Mouse (Mus musculus) hematopoietic stem cell, adult 5-6 weeks (primary cell): ENCODE data around the gene Zbtb26. TPM values are rescaled to one million over a fixed set of nuclear protein-coding genes. Genes with fewer than 3 reads are reported as not detected.

Experiments used
- ATAC-seq, 2 experiments: fragments of 125-278 bp in 1 of 2; replicated peaks in 1 of 2; 2 replicates each; pipeline ENCODE4 v1.8.0; 2016 to 2017; ENCODE audit warnings: inconsistent platforms in 2 of 2, mild to moderate bottlenecking in 2 of 2, moderate number of reproducible peaks in 2 of 2, low read depth in 1 of 2, moderate TSS enrichment in 1 of 2; ENCODE audit not compliant: low FRiP score in 2 of 2, poor library complexity in 2 of 2, severe bottlenecking in 2 of 2, insufficient read depth in 1 of 2, low TSS enrichment in 1 of 2
- total RNA-seq: library from RNA; stranded (forward); fragments of 172-1452, 232-1000 nt; gene quantifications from 2 replicates; pipeline ENCODE4 v1.2.3, GENCODE M21; 2017

The Zbtb26 gene
- total RNA-seq, 1 experiment from 2014 or later, result 14.3 TPM

GRCm38 (mm10) chr2:37395539-37395938 lies 47.4 kb downstream of the Zbtb26 start:
- no peak; a peak in 1 of 4 replicates for ATAC-seq

GRCm38 (mm10) chr2:37382921-37383320 lies 60.0 kb downstream of the Zbtb26 start:
- ATAC-seq, result no peak

Other genes with a start within 250 kb of the Zbtb26 start
- gene Olfr366, start 231.6 kb downstream of the Zbtb26 start, total RNA-seq, result not detected in 2 replicates
- gene Olfr368, start 116.6 kb downstream of the Zbtb26 start, total RNA-seq, result not detected in 2 replicates
- gene Pdcl, start 83.8 kb downstream of the Zbtb26 start, total RNA-seq, result 86.7 and 102 TPM in 2 replicates
- gene Rc3h2, start 20.2 kb downstream of the Zbtb26 start, total RNA-seq, result 46.2 and 64.5 TPM in 2 replicates
- gene Zbtb6, start within 50 bp of the Zbtb26 start, total RNA-seq, result 27.0 and 28.9 TPM in 2 replicates
- 58.7 and 83.3 TPM in 2 replicates for gene Rabgap1, start 144 bp upstream of the Zbtb26 start, total RNA-seq
- gene Gpr21, start 73.2 kb upstream of the Zbtb26 start, total RNA-seq, result 1.2 and 1.6 TPM in 2 replicates